Mouse (Mus musculus) kidney, adult 9 months (tissue): Measurements from ENCODE around the gene Fgfr2.

Experiments used
- DNase-seq: peaks from one replicate; pipeline ENCODE4 v3.0.0; 2022

Fgfr2 gene

GRCm38 (mm10) chr7:130834958-130835861, 2287.9 kb downstream of the Fgfr2 start:
- DNase-seq = peak; percentile 75

- DNase-seq = no peak
Measured at GRCm38 (mm10) chr7:130834299-130834698, 2288.9 kb downstream of the Fgfr2 start.

- peak; percentile 84 for DNase-seq
Measured at GRCm38 (mm10) chr7:130831586-130831985, 2291.6 kb downstream of the Fgfr2 start.

- DNase-seq = no peak
Measured at GRCm38 (mm10) chr7:130828475-130828874, 2294.7 kb downstream of the Fgfr2 start.

GRCm38 (mm10) chr7:130827844-130828403, 2295.2 kb downstream of the Fgfr2 start:
- DNase-seq = no peak

GRCm38 (mm10) chr7:130827431-130827830, 2295.7 kb downstream of the Fgfr2 start:
- DNase-seq = peak; percentile 73

GRCm38 (mm10) chr7:130826343-130826742, 2296.8 kb downstream of the Fgfr2 start:
- no peak for DNase-seq

- no peak for DNase-seq
Measured at GRCm38 (mm10) chr7:130823992-130824391, 2299.2 kb downstream of the Fgfr2 start.

- DNase-seq = no peak
Measured at GRCm38 (mm10) chr7:130819624-130820023, 2303.5 kb downstream of the Fgfr2 start.

GRCm38 (mm10) chr7:130818813-130819212, 2304.3 kb downstream of the Fgfr2 start:
- DNase-seq = no peak

GRCm38 (mm10) chr7:130816243-130816642, 2306.9 kb downstream of the Fgfr2 start:
- no peak for DNase-seq

GRCm38 (mm10) chr7:130815601-130816000, 2307.5 kb downstream of the Fgfr2 start:
- no peak for DNase-seq

GRCm38 (mm10) chr7:130812407-130812806, 2310.7 kb downstream of the Fgfr2 start:
- no peak for DNase-seq

- DNase-seq = no peak
Measured at GRCm38 (mm10) chr7:130810238-130810637, 2312.9 kb downstream of the Fgfr2 start.

- DNase-seq = no peak
Measured at GRCm38 (mm10) chr7:130808694-130809093, 2314.5 kb downstream of the Fgfr2 start.

- no peak for DNase-seq
Measured at GRCm38 (mm10) chr7:130807749-130808148, 2315.4 kb downstream of the Fgfr2 start.

- DNase-seq = peak; percentile 46
Measured at GRCm38 (mm10) chr7:130804991-130805390, 2318.2 kb downstream of the Fgfr2 start.

GRCm38 (mm10) chr7:130803251-130803825, 2319.8 kb downstream of the Fgfr2 start:
- DNase-seq = no peak

- DNase-seq = no peak
Measured at GRCm38 (mm10) chr7:130801811-130802210, 2321.3 kb downstream of the Fgfr2 start.

- no peak for DNase-seq
Measured at GRCm38 (mm10) chr7:130800681-130801080, 2322.5 kb downstream of the Fgfr2 start.

GRCm38 (mm10) chr7:130799418-130799817, 2323.7 kb downstream of the Fgfr2 start:
- DNase-seq = peak; percentile 43

- DNase-seq = no peak
Measured at GRCm38 (mm10) chr7:130797524-130797923, 2325.6 kb downstream of the Fgfr2 start.

- no peak for DNase-seq
Measured at GRCm38 (mm10) chr7:130796786-130797185, 2326.4 kb downstream of the Fgfr2 start.

GRCm38 (mm10) chr7:130793671-130794070, 2329.5 kb downstream of the Fgfr2 start:
- no peak for DNase-seq
